ENCODE assay signal across 39 mouse cellular contexts in the genomic region with DNA sequence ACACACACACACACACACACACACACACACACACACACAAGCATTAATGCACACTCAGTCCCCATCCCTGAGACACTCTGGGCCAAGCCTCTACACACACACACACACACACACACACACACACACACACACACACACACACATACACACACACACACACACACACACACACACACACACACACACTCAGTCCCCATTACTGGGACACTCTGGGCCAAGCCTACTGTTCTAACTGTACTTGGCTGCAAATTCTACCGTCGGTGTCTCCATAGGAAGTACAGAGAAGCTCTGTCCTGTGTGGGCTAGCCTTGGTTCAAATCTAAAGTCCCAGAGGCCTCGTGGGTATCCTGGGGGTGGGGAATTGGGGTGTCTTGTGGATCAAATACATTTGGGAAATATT. TPM values are rescaled to one million over a fixed set of nuclear protein-coding genes. Genes with fewer than 3 reads are reported as not detected.
"Had no signal": no experiment of that assay in that cellular context is flagged by ENCODE, and none has a peak within 500 bp of the region (broad histone marks: within the 10 kb centered on the region; RNA-seq: fewer than 3 reads in every experiment).

No protein-coding gene starts in this region.

RNA-seq across cellular contexts. Expression of a gene that starts 1.2 kb away (rescaled TPM):
- total RNA-seq: left cerebral cortex, postnatal 10 days; left cerebral cortex, postnatal 14 days; left cerebral cortex, postnatal 36 days; left cerebral cortex, postnatal 4 days; midbrain, postnatal 0 days had no signal
- polyA plus RNA-seq: limb, embryonic 10.5 days; limb, embryonic 11.5 days; limb, embryonic 12.5 days; limb, embryonic 13.5 days; limb, embryonic 14.5 days; limb, embryonic 15.5 days; liver, adult 2 months; liver, embryonic 11.5 days; liver, embryonic 13.5 days; liver, embryonic 16.5 days; lung, adult 2 months; lung, embryonic 14.5 days; lung, embryonic 15.5 days; lung, embryonic 16.5 days; midbrain, embryonic 10.5 days; midbrain, embryonic 11.5 days; midbrain, embryonic 12.5 days; midbrain, embryonic 13.5 days; midbrain, embryonic 14.5 days; midbrain, embryonic 15.5 days; midbrain, embryonic 16.5 days; midbrain, postnatal 0 days; myocyte; neural tube, embryonic 11.5 days had no signal

RNA-seq across cellular contexts. Expression of a gene that starts 10.9 kb away (rescaled TPM):
- total RNA-seq: left cerebral cortex, adult 8-10 months; left cerebral cortex, postnatal 10 days; left cerebral cortex, postnatal 14 days; left cerebral cortex, postnatal 25 days; left cerebral cortex, postnatal 36 days; left cerebral cortex, postnatal 4 days; liver, adult 2 months; megakaryocyte, adult 5-6 weeks; megakaryocyte-erythroid progenitor cell, adult 5-6 weeks; midbrain, postnatal 0 days; monocyte, adult 5-6 weeks had no signal
- polyA plus RNA-seq: limb, embryonic 10.5 days; limb, embryonic 11.5 days; limb, embryonic 12.5 days; limb, embryonic 13.5 days; limb, embryonic 14.5 days; limb, embryonic 15.5 days; liver, adult 2 months; liver, embryonic 11.5 days; liver, embryonic 12.5 days; liver, embryonic 13.5 days; liver, embryonic 14.5 days; liver, embryonic 15.5 days; liver, embryonic 16.5 days; liver, postnatal 0 days; lung, adult 2 months; lung, embryonic 14.5 days; lung, embryonic 15.5 days; lung, embryonic 16.5 days; lung, postnatal 0 days; macrophage; midbrain, embryonic 10.5 days; midbrain, embryonic 11.5 days; midbrain, embryonic 12.5 days; midbrain, embryonic 13.5 days; midbrain, embryonic 14.5 days; midbrain, embryonic 15.5 days; midbrain, embryonic 16.5 days; midbrain, postnatal 0 days; myocyte; neural tube, embryonic 11.5 days had no signal
